Mouse (Mus musculus): Measurements from ENCODE around the gene Gadd45b. TPM values are rescaled to one million over a fixed set of nuclear protein-coding genes. Genes with fewer than 3 reads are reported as not detected.

The Gadd45b gene
- polyA plus RNA-seq, 1 experiment from 2014 or later = 39.8 TPM

- no peak overlapping the region for H3K9ac ChIP-seq (ENCODE audit: low read length)
- no peak for ATAC-seq (ENCODE audit: insufficient number of reproducible peaks, insufficient read depth, low FRiP score, low read depth)
- H3K9me3 ChIP-seq (ENCODE audit: control insufficient read depth, low read length) = no peaks in the 10 kb centered on the region
Measured at GRCm38 (mm10) chr10:80896581-80897485, 33.0 kb upstream of the Gadd45b start.

GRCm38 (mm10) chr10:80897861-80898510 is 31.9 kb upstream of the Gadd45b start:
- no peaks in the 10 kb centered on the region for H3K9me3 ChIP-seq (ENCODE audit: control insufficient read depth, low read length)
- no peaks in the 10 kb centered on the region for H3K27me3 ChIP-seq (ENCODE audit: control insufficient read depth, insufficient read depth, low read length)
- H3K36me3 ChIP-seq (ENCODE audit: control insufficient read depth, insufficient read depth, low read length) = peaks cover 35% of the 10 kb centered on the region
- peaks cover 6 to 22% of the 10 kb centered on the region in 2 experiments for H3K4me1 ChIP-seq (ENCODE audit: control insufficient read depth in 2 of 2, insufficient read depth in 2 of 2, low read length in 2 of 2)
- WGBS = 21% methylated on average over 41 of the region's 41 CpGs
- no peak for ATAC-seq (ENCODE audit: insufficient number of reproducible peaks, insufficient read depth, low FRiP score, low read depth)
- 0 out of 4 replicates have a peak overlapping the region, but pooled peaks of 1 of the 2 experiments have one; percentile 1 for H3K4me3 ChIP-seq (ENCODE audit: control insufficient read depth in 1 of 2, insufficient read depth in 1 of 2, low read depth in 1 of 2, low read length in 2 of 2)
- peak overlapping the region; percentile 51; the same call in 1 of the 2 replicates for H3K9ac ChIP-seq (ENCODE audit: low read length)
- no peak overlapping the region for H3K27ac ChIP-seq (replicated peaks in 1 of 2; ENCODE audit: control insufficient read depth in 1 of 2, insufficient read depth in 1 of 2, low read depth in 2 of 2, low read length in 2 of 2)
- H3K4me2 ChIP-seq (ENCODE audit: low read length) = peak overlapping the region; percentile 50

More at GRCm38 (mm10) chr10:80896581-80897485, 33.0 kb upstream of the Gadd45b start:
- 68% methylated on average over 24 of the region's 24 CpGs for WGBS
- H3K27me3 ChIP-seq (ENCODE audit: control insufficient read depth, insufficient read depth, low read length) = no peaks in the 10 kb centered on the region
- peaks cover 6 to 22% of the 10 kb centered on the region in 2 experiments for H3K4me1 ChIP-seq (ENCODE audit: control insufficient read depth in 2 of 2, insufficient read depth in 2 of 2, low read length in 2 of 2)
- H3K36me3 ChIP-seq (ENCODE audit: control insufficient read depth, insufficient read depth, low read length) = peaks cover 23% of the 10 kb centered on the region
- H3K27ac ChIP-seq (replicated peaks in 1 of 2; ENCODE audit: control insufficient read depth in 1 of 2, insufficient read depth in 1 of 2, low read depth in 2 of 2, low read length in 2 of 2) = no peak overlapping the region
- H3K4me2 ChIP-seq (ENCODE audit: low read length) = no peak overlapping the region
- no peak overlapping the region for H3K4me3 ChIP-seq (ENCODE audit: control insufficient read depth in 1 of 2, insufficient read depth in 1 of 2, low read depth in 1 of 2, low read length in 2 of 2)

- Histone ChIP-seq H3K36me3 (ENCODE audit: control insufficient read depth, insufficient read depth, low read length) (peaks cover 44% of the 10 kb centered on the region), H3K9me3 (ENCODE audit: control insufficient read depth, low read length) (no peaks in the 10 kb centered on the region), H3K27ac (replicated peaks in 1 of 2; ENCODE audit: control insufficient read depth in 1 of 2, insufficient read depth in 1 of 2, low read depth in 2 of 2, low read length in 2 of 2) (no peak overlapping the region), H3K27me3 (ENCODE audit: control insufficient read depth, insufficient read depth, low read length) (no peaks in the 10 kb centered on the region), H3K9ac (ENCODE audit: low read length) (no peak overlapping the region), H3K4me2 (ENCODE audit: low read length) (no peak overlapping the region), H3K4me3 (ENCODE audit: control insufficient read depth in 1 of 2, insufficient read depth in 1 of 2, low read depth in 1 of 2, low read length in 2 of 2) (0 out of 4 replicates have a peak overlapping the region, but pooled peaks of 1 of the 2 experiments have one; percentile 86), H3K4me1 (ENCODE audit: control insufficient read depth in 2 of 2, insufficient read depth in 2 of 2, low read length in 2 of 2) (peaks cover 6 to 23% of the 10 kb centered on the region in 2 experiments)
- no peak for ATAC-seq (ENCODE audit: insufficient number of reproducible peaks, insufficient read depth, low FRiP score, low read depth)
- 89% methylated on average over 8 of the region's 8 CpGs for WGBS
Measured at GRCm38 (mm10) chr10:80899074-80899473, 30.8 kb upstream of the Gadd45b start.

DNA sequence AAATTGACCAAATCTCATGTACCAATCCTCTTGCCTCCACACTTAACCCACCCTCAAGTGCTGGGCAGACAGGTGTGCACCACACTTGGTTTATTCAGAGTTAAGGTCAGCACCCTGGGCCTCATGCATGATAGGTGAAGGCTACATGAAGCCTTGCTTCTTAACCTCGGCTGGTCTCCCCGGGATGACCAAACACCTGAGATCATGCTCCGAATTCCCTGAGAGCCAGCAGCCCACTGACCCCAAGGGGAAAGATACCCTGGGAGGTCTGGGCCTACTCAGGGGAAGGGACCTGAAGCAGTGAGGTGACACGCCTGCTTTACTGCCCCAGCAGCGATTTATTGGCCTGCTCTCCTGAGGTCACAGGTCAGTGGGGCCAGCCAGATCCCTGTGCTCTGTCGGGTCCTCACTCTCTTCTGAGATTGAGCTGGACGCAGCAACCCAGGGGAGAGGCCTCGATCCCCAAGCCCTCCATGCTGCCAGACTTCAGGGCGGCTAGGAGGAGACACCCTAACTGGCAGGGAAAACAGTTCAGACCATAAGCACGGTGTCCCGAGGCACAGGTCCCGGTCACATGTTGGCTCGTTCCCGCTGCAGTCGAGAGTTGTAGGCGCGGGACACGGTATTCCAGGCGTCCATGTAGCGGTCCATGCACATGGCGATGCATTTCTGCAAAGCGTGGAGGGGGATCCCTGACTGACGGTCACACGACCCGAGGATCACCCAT is 30.1 kb upstream of the Gadd45b start:
- Histone ChIP-seq H3K9me3 (ENCODE audit: control insufficient read depth, low read length) (no peaks in the 10 kb centered on the region), H3K4me3 (ENCODE audit: control insufficient read depth in 1 of 2, insufficient read depth in 1 of 2, low read depth in 1 of 2, low read length in 2 of 2) (peak overlapping the region; percentile 86 to 95), H3K4me2 (ENCODE audit: low read length) (peak overlapping the region; percentile 96), H3K36me3 (ENCODE audit: control insufficient read depth, insufficient read depth, low read length) (peaks cover 51% of the 10 kb centered on the region), H3K4me1 (ENCODE audit: control insufficient read depth in 2 of 2, insufficient read depth in 2 of 2, low read length in 2 of 2) (peaks cover 6 to 25% of the 10 kb centered on the region in 2 experiments), H3K27ac (replicated peaks in 1 of 2; ENCODE audit: control insufficient read depth in 1 of 2, insufficient read depth in 1 of 2, low read depth in 2 of 2, low read length in 2 of 2) (no peak overlapping the region; a peak in 1 of 4 replicates), H3K9ac (ENCODE audit: low read length) (peak overlapping the region; percentile 88), H3K27me3 (ENCODE audit: control insufficient read depth, insufficient read depth, low read length) (no peaks in the 10 kb centered on the region)
- ATAC-seq (ENCODE audit: insufficient number of reproducible peaks, insufficient read depth, low FRiP score, low read depth) = no peak
- WGBS = 18% methylated on average over 25 of the region's 25 CpGs

DNA sequence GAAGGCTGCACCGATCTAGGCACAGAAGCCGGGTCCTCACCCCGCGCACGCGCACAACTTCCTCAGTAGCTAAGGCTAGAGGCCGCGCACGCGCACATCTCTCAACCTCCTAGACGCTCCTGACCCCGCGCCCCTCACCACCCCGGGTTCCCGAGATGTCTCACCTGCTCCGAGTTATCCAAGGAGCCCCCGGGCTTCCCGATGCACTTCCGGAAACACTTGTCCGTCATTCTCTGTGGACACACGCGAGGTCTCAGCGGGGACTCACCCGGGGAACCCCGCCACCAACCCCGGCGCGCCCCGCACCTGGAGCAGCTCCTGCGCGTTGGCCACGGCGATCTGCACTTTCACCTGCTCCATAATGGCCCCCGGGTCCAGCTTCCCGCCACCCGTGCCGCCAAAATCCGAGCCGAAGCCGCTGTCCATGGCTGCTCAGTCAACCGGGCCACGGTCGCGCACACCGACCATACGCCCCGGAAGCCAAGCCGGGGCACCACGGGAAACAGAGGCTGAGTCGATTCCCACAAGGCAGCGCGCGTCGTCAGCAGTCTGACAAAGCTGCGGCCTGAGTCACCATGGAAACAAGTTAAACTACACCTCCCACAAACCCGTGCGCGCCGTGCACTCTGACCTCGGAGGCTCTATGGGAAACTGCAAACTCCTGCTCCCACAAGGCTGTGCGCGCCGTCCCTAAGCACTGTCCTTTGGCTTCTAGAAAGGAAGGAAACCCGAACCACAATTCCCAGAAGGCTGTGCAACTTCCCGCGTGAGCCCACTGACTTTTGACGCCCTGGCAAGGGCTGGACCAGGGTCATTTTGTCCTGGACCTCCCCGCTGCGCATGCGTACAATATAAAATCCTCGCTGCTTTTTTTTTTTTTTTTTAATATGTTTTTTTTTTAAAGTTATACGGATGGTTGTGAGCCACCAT is 29.3 kb upstream of the Gadd45b start, which contains the start of gene Timm13:
Gene Timm13, minus strand, starts transcription at position 652 of the 930 bp plus-strand sequence.
- ATAC-seq (ENCODE audit: insufficient number of reproducible peaks, insufficient read depth, low FRiP score, low read depth) = peak; percentile 95
- peaks cover 6 to 25% of the 10 kb centered on the region in 2 experiments for H3K4me1 ChIP-seq (ENCODE audit: control insufficient read depth in 2 of 2, insufficient read depth in 2 of 2, low read length in 2 of 2)
- no peaks in the 10 kb centered on the region for H3K9me3 ChIP-seq (ENCODE audit: control insufficient read depth, low read length)
- H3K27me3 ChIP-seq (ENCODE audit: control insufficient read depth, insufficient read depth, low read length) = no peaks in the 10 kb centered on the region
- H3K27ac ChIP-seq (replicated peaks in 1 of 2; ENCODE audit: control insufficient read depth in 1 of 2, insufficient read depth in 1 of 2, low read depth in 2 of 2, low read length in 2 of 2) = peak within 1 kb of the TSS; percentile 66 to 73
- peaks cover 59% of the 10 kb centered on the region for H3K36me3 ChIP-seq (ENCODE audit: control insufficient read depth, insufficient read depth, low read length)
- peak within 1 kb of the TSS; percentile 96 for H3K4me2 ChIP-seq (ENCODE audit: low read length)
- peak within 1 kb of the TSS; percentile 86 to 95 for H3K4me3 ChIP-seq (ENCODE audit: control insufficient read depth in 1 of 2, insufficient read depth in 1 of 2, low read depth in 1 of 2, low read length in 2 of 2)
- WGBS = under 1% methylated on average over 72 of the region's 72 CpGs
- peak within 1 kb of the TSS; percentile 88 for H3K9ac ChIP-seq (ENCODE audit: low read length)

- Histone ChIP-seq H3K4me2 (ENCODE audit: low read length) (peak overlapping the region; percentile 41), H3K9me3 (ENCODE audit: control insufficient read depth, low read length) (no peaks in the 10 kb centered on the region), H3K27me3 (ENCODE audit: control insufficient read depth, insufficient read depth, low read length) (no peaks in the 10 kb centered on the region), H3K4me1 (ENCODE audit: control insufficient read depth in 2 of 2, insufficient read depth in 2 of 2, low read length in 2 of 2) (peaks cover 6 to 25% of the 10 kb centered on the region in 2 experiments), H3K36me3 (ENCODE audit: control insufficient read depth, insufficient read depth, low read length) (peaks cover 69% of the 10 kb centered on the region), H3K4me3 (ENCODE audit: control insufficient read depth in 1 of 2, insufficient read depth in 1 of 2, low read depth in 1 of 2, low read length in 2 of 2) (0 out of 4 replicates have a peak overlapping the region, but pooled peaks of 1 of the 2 experiments have one; percentile 3), H3K9ac (ENCODE audit: low read length) (peak overlapping the region; percentile 47), H3K27ac (replicated peaks in 1 of 2; ENCODE audit: control insufficient read depth in 1 of 2, insufficient read depth in 1 of 2, low read depth in 2 of 2, low read length in 2 of 2) (peak overlapping the region in 1 of 2 experiments; percentile 49; a peak in 2 of 4 replicates)
- 89% methylated on average over 19 of the region's 19 CpGs for WGBS
- no peak for ATAC-seq (ENCODE audit: insufficient number of reproducible peaks, insufficient read depth, low FRiP score, low read depth)
Measured at GRCm38 (mm10) chr10:80901409-80902272, 28.2 kb upstream of the Gadd45b start.
